Mouse (Mus musculus) kidney, adult 18-20 months (tissue): ENCODE data around the gene Olfr301.

Source experiments
- DNase-seq: peaks from one replicate; pipeline ENCODE4 v3.0.0; 2021

Gene Olfr301

GRCm38 (mm10) chr7:86403546-86403945 is at the start of gene Olfr301:
Olfr301 (plus strand) TSS chr7:86403846.
- DNase-seq = no peak

DNA sequence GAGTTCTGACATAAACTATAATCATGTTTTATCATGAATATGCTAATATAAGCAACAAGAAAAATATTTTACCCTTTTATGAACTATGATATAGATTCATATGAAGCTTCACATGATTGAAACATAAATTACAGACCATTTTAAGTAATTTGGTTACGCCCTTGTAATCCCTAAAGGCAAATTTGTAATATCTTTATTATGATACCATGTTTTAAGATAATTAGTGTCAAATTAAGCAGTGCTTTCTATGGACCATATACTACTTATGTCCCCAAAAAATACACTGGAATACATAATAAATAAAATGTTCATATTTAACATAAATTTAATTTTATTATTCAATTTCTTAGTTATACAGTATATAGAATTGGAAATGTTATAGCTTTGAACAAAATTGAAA is 36.8 kb upstream of the Olfr301 start, which contains the start of gene Olfr305:
Gene Olfr305 (minus strand): TSS at position 101 of the 400 bp plus-strand sequence.
- no peak for DNase-seq

GRCm38 (mm10) chr7:86385769-86386168 is 17.9 kb upstream of the Olfr301 start:
- no peak for DNase-seq

DNA sequence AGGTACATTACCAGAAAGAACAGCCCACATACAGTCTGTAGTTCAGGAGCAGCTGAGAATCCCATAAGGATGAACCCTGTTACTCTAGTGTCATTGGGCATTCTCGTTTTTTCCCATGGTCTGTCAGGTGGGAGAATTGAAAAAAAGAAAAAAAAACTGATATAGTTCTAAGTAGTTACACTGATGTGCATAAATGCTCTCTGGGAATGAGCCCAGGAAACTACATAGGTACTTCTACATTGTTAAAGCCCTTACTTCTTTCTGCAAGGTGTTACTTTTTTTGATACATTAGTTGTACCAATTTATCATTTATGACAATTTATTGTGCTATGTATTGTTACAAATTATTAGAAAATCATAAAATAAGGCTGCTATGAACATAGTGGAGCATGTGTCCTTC is 17.1 kb upstream of the Olfr301 start, which contains the start of gene Olfr304:
Gene Olfr304 (minus strand): TSS at position 101 of the 400 bp plus-strand sequence.
- DNase-seq = no peak

- DNase-seq = no peak
Observed at GRCm38 (mm10) chr7:86397689-86398088, 6.0 kb upstream of the Olfr301 start, which contains the start of gene Olfr303. Olfr303 (minus strand) TSS chr7:86397789.

GRCm38 (mm10) chr7:86459621-86460020 is 56.0 kb downstream of the Olfr301 start, which contains the start of gene Olfr299:
Olfr299 (plus strand) TSS chr7:86459921.
- no peak for DNase-seq
